Mouse (Mus musculus) liver, embryonic 11.5 days (tissue): ENCODE measurements around the gene Nod1. TPM values are rescaled to one million over a fixed set of nuclear protein-coding genes. Genes with fewer than 3 reads are reported as not detected.
A peak's percentile ranks its signal among the peaks of the same experiment; 100 is the strongest.

Experiments used
- ATAC-seq: fragments of 200-750 bp; cut with Nextera tagmentation; replicated peaks from 2 replicates; pipeline ENCODE4 v1.8.0; 2017; ENCODE audit warnings: moderate number of reproducible peaks, mild to moderate bottlenecking, moderate TSS enrichment, moderate library complexity; ENCODE audit not compliant: low FRiP score
- DNase-seq: peaks from one replicate; pipeline ENCODE4 v3.0.0-alpha.2; 2017; ENCODE audit warnings: low spot score
- H3K27ac ChIP-seq: fragments of 300-500 bp; sonication (generic); 2 replicates; pipeline ENCODE4 v1.5.1; 2014; ENCODE audit warnings: mild to moderate bottlenecking, low read depth, low read length, control low read depth
- H3K27me3 ChIP-seq: fragments of 300-500 bp; sonication (generic); replicated peaks from 2 replicates; pipeline ENCODE4 v1.6.1; 2014; ENCODE audit warnings: low read length, mixed read lengths; ENCODE audit not compliant: control insufficient read depth, insufficient read depth
- H3K36me3 ChIP-seq: fragments of 300-500 bp; sonication (generic); 2 replicates; pipeline ENCODE4 v1.6.1; 2014; ENCODE audit warnings: mild to moderate bottlenecking, low read length, moderate library complexity, mixed read lengths; ENCODE audit not compliant: control insufficient read depth, insufficient read depth
- H3K4me1 ChIP-seq: fragments of 300-500 bp; sonication (generic); replicated peaks from 2 replicates; pipeline ENCODE4 v1.6.1; 2014; ENCODE audit warnings: low read length, mixed read lengths; ENCODE audit not compliant: control insufficient read depth, insufficient read depth
- H3K4me2 ChIP-seq: fragments of 300-500 bp; sonication (generic); 2 replicates; pipeline ENCODE4 v1.6.1; 2014; ENCODE audit warnings: mild to moderate bottlenecking, control low read depth, moderate library complexity
- H3K4me3 ChIP-seq: fragments of 300-500 bp; sonication (generic); 2 replicates; pipeline ENCODE4 v1.5.1; 2014; ENCODE audit warnings: low read depth, low read length, control low read depth
- H3K9ac ChIP-seq: fragments of 300-500 bp; sonication (generic); 2 replicates; pipeline ENCODE4 v1.6.1; 2014; ENCODE audit warnings: low read depth, low read length, control low read depth
- H3K9me3 ChIP-seq: fragments of 300-500 bp; sonication (generic); 2 replicates; pipeline ENCODE4 v1.6.1; 2016; ENCODE audit warnings: low read length, inconsistent platforms, mixed read lengths; ENCODE audit not compliant: control insufficient read depth
- WGBS: fragments of 180-500 bp; shearing (Covaris S2); extraction: QIAGEN DNeasy Blood & Tissue Kit; methylation state at CpG from one replicate; pipeline ENCODE4 v1.1.7; 2014; 5-methylcytosine and 5-hydroxymethylcytosine counted together
- polyA plus RNA-seq: library from polyadenylated mRNA; unstranded; fragments of >200 nt; fragmentation: Nextera tagmentation; extraction: Ambion mirVana; gene quantifications from 2 replicates; pipeline ENCODE4 v1.2.1, GENCODE M21; 2014

Gene Nod1
- polyA plus RNA-seq: 2.1 and 2.9 TPM in 2 replicates

GRCm38 (mm10) chr6:54972111-54972928 is at the start of gene Nod1:
TSS of gene Nod1 (minus strand) at chr6:54972612.
- WGBS: 2% methylated on average over 53 of the region's 53 CpGs
- ATAC-seq (peak; percentile 71), DNase-seq (peak; percentile 76)
- Histone ChIP-seq H3K9me3 (no peaks in the 10 kb centered on the region), H3K27ac (no peak within 1 kb of the TSS), H3K36me3 (no peaks in the 10 kb centered on the region), H3K27me3 (peaks cover 16% of the 10 kb centered on the region), H3K9ac (peak within 1 kb of the TSS; percentile 42), H3K4me1 (0 out of 2 replicates have a peak, but pooled peaks cover 2% of the 10 kb centered on the region), H3K4me2 (peak within 1 kb of the TSS; percentile 92), H3K4me3 (peak within 1 kb of the TSS; percentile 65)

DNA sequence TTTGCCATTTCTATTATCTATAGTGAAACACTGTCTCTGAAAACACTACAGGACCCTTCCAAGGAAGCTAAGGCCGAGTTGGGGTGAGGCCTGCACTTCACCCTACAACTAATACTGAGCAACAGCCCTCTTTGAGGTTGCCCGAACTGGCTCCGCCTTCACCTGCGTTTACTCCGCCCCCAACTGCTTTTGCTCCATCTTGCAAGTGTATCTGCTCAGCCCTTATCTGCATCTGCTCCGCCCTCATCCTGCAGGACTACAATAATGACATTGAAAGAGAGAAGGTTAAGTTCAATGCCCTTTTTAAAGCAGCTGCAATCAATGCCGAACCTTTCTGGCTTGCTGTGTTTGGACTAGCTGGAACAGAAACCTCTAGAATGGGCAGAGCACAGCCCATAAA is 49.4 kb upstream of the Nod1 start:
- Histone ChIP-seq H3K27me3 (no peaks in the 10 kb centered on the region), H3K4me2 (no peak overlapping the region), H3K4me1 (no peaks in the 10 kb centered on the region), H3K27ac (no peak overlapping the region), H3K9me3 (no peaks in the 10 kb centered on the region), H3K9ac (no peak overlapping the region), H3K4me3 (no peak overlapping the region), H3K36me3 (no peaks in the 10 kb centered on the region)
- 79% methylated on average over 7 of the region's 7 CpGs for WGBS
- DNase-seq (no peak), ATAC-seq (no peak)

DNA sequence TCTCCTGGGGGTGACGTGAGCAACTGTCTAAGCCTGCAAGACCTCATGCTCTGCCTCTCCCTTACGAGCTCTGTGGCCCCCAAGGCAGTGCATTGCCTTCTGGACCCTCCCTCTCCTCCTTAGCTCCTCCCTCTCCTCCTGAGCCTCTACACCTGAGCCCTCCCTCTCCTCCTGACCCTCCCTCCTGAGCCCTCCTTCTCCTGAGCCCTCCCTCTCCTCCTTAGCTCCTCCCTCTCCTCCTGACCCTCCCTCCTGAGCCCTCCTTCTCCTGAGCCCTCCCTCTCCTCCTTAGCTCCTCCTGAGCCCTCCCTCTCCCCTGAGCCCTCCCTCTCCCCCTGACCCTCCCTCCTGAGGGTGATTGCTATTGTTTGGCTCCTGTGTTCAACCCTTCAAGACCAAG is 46.0 kb upstream of the Nod1 start:
- 80% methylated on average over 2 of the region's 2 CpGs for WGBS
- H3K36me3 ChIP-seq: no peaks in the 10 kb centered on the region
- H3K4me1 ChIP-seq: no peaks in the 10 kb centered on the region
- H3K4me3 ChIP-seq: no peak overlapping the region
- no peak overlapping the region for H3K9ac ChIP-seq
- no peak overlapping the region for H3K27ac ChIP-seq
- no peaks in the 10 kb centered on the region for H3K27me3 ChIP-seq
- H3K9me3 ChIP-seq: no peaks in the 10 kb centered on the region
- no peak for ATAC-seq
- DNase-seq: no peak
- no peak overlapping the region for H3K4me2 ChIP-seq

- ATAC-seq: no peak; the same call in 1 of the 2 replicates
- Histone ChIP-seq H3K27me3 (no peaks in the 10 kb centered on the region), H3K36me3 (no peaks in the 10 kb centered on the region), H3K9me3 (no peaks in the 10 kb centered on the region), H3K4me1 (no peaks in the 10 kb centered on the region), H3K27ac (no peak overlapping the region), H3K4me2 (peak overlapping the region; percentile 26), H3K9ac (no peak overlapping the region), H3K4me3 (no peak overlapping the region)
- WGBS: 25% methylated on average over 15 of the region's 15 CpGs
- peak; percentile 47 for DNase-seq
Measured at GRCm38 (mm10) chr6:55016710-55017583, 44.5 kb upstream of the Nod1 start.

- DNase-seq: no peak
- Histone ChIP-seq H3K4me1 (no peaks in the 10 kb centered on the region), H3K9me3 (no peaks in the 10 kb centered on the region), H3K4me2 (no peak overlapping the region), H3K27me3 (no peaks in the 10 kb centered on the region), H3K27ac (no peak overlapping the region), H3K9ac (no peak overlapping the region), H3K36me3 (no peaks in the 10 kb centered on the region), H3K4me3 (no peak overlapping the region)
- ATAC-seq: no peak; the same call in 1 of the 2 replicates
- WGBS: 17% methylated on average over 5 of the region's 5 CpGs
Measured at GRCm38 (mm10) chr6:55016236-55016635, 43.8 kb upstream of the Nod1 start.

- Histone ChIP-seq H3K27ac (no peak overlapping the region), H3K4me3 (no peak overlapping the region), H3K36me3 (no peaks in the 10 kb centered on the region), H3K9me3 (no peaks in the 10 kb centered on the region), H3K4me2 (no peak overlapping the region), H3K4me1 (no peaks in the 10 kb centered on the region), H3K9ac (no peak overlapping the region), H3K27me3 (no peaks in the 10 kb centered on the region)
- no peak for ATAC-seq
- 80% methylated on average over 3 of the region's 3 CpGs for WGBS
- DNase-seq: no peak
Measured at GRCm38 (mm10) chr6:55014184-55014583, 41.8 kb upstream of the Nod1 start.

- Histone ChIP-seq H3K27ac (no peak overlapping the region), H3K4me1 (no peaks in the 10 kb centered on the region), H3K4me2 (no peak overlapping the region), H3K4me3 (no peak overlapping the region), H3K9ac (no peak overlapping the region), H3K27me3 (no peaks in the 10 kb centered on the region), H3K36me3 (no peaks in the 10 kb centered on the region), H3K9me3 (no peaks in the 10 kb centered on the region)
- no peak for DNase-seq
- WGBS: 74% methylated on average over 7 of the region's 7 CpGs
- ATAC-seq: no peak
Measured at GRCm38 (mm10) chr6:55012516-55012915, 40.1 kb upstream of the Nod1 start.

GRCm38 (mm10) chr6:55010330-55011091 is 38.1 kb upstream of the Nod1 start:
- H3K4me2 ChIP-seq: no peak overlapping the region
- H3K4me1 ChIP-seq: no peaks in the 10 kb centered on the region
- DNase-seq: no peak
- H3K36me3 ChIP-seq: no peaks in the 10 kb centered on the region
- no peak for ATAC-seq
- no peak overlapping the region for H3K27ac ChIP-seq
- no peak overlapping the region for H3K9ac ChIP-seq
- H3K9me3 ChIP-seq: no peaks in the 10 kb centered on the region
- H3K4me3 ChIP-seq: no peak overlapping the region
- WGBS: 61% methylated on average over 4 of the region's 4 CpGs
- H3K27me3 ChIP-seq: no peaks in the 10 kb centered on the region
